Mouse (Mus musculus) kidney, embryonic 16.5 days (tissue): ENCODE measurements around the gene Zfp36l2. TPM values are rescaled to one million over a fixed set of nuclear protein-coding genes. Genes with fewer than 3 reads are reported as not detected.

Source experiments
- ATAC-seq: fragments of 200-750 bp; cut with Nextera tagmentation; 2 replicates; pipeline ENCODE4 v1.8.0; 2017; ENCODE audit warnings: moderate TSS enrichment; ENCODE audit not compliant: low FRiP score, low TSS enrichment
- H3K27ac ChIP-seq: fragments of 300-500 bp; sonication (generic); 2 replicates; pipeline ENCODE4 v1.5.1; 2014; ENCODE audit warnings: low read length
- H3K27me3 ChIP-seq: fragments of 300-500 bp; sonication (generic); 2 replicates; pipeline ENCODE4 v1.6.1; 2014; ENCODE audit warnings: low read length, control low read depth, mixed read lengths; ENCODE audit not compliant: insufficient read depth
- H3K36me3 ChIP-seq: fragments of 300-500 bp; sonication (generic); 2 replicates; pipeline ENCODE4 v1.6.1; 2014; ENCODE audit warnings: low read length, control low read depth, mixed read lengths; ENCODE audit not compliant: insufficient read depth
- H3K4me1 ChIP-seq: fragments of 300-500 bp; sonication (generic); 2 replicates; pipeline ENCODE4 v1.6.1; 2014; ENCODE audit warnings: low read length, control low read depth, mixed read lengths; ENCODE audit not compliant: insufficient read depth
- H3K4me2 ChIP-seq: fragments of 300-500 bp; sonication (generic); replicated peaks from 2 replicates; pipeline ENCODE4 v1.6.1; 2014; ENCODE audit warnings: low read depth, low read length
- H3K4me3 ChIP-seq: fragments of 300-500 bp; sonication (generic); 2 replicates; pipeline ENCODE4 v1.5.1; 2014; ENCODE audit warnings: mild to moderate bottlenecking, low read length
- H3K9ac ChIP-seq: fragments of 300-500 bp; sonication (generic); replicated peaks from 2 replicates; pipeline ENCODE4 v1.6.1; 2014; ENCODE audit warnings: low read length
- H3K9me3 ChIP-seq: fragments of 300-500 bp; sonication (generic); 2 replicates; pipeline ENCODE4 v1.6.1; 2016; ENCODE audit warnings: low read length, control low read depth
- WGBS: fragments of 180-500 bp; shearing (Covaris S2); extraction: QIAGEN DNeasy Blood & Tissue Kit; methylation state at CpG from one replicate; pipeline ENCODE4 v1.1.7; 2014; 5-methylcytosine and 5-hydroxymethylcytosine counted together
- polyA plus RNA-seq: library from polyadenylated mRNA; unstranded; fragments of >200 nt; fragmentation: Nextera tagmentation; extraction: Ambion mirVana; gene quantifications from 2 replicates; pipeline ENCODE4 v1.2.1, GENCODE M21; 2015

Zfp36l2 gene
- polyA plus RNA-seq, 1 experiment from 2014 or later = 9.5 TPM

GRCm38 (mm10) chr17:84155516-84156226 lies 32.1 kb downstream of the Zfp36l2 start:
- Histone ChIP-seq H3K4me1 (peaks cover 45% of the 10 kb centered on the region), H3K4me2 (no peak overlapping the region), H3K36me3 (no peaks in the 10 kb centered on the region), H3K27ac (peak overlapping the region; percentile 97), H3K27me3 (no peaks in the 10 kb centered on the region), H3K4me3 (no peak overlapping the region), H3K9ac (0 out of 2 replicates have a peak overlapping the region, but pooled peaks have one; percentile 1), H3K9me3 (no peaks in the 10 kb centered on the region)
- 64% methylated on average over 8 of the region's 8 CpGs for WGBS
- ATAC-seq = no peak

GRCm38 (mm10) chr17:84155029-84155338 lies 32.8 kb downstream of the Zfp36l2 start:
- ATAC-seq = no peak
- 86% methylated on average over 6 of the region's 6 CpGs for WGBS
- Histone ChIP-seq H3K36me3 (no peaks in the 10 kb centered on the region), H3K9me3 (no peaks in the 10 kb centered on the region), H3K27me3 (no peaks in the 10 kb centered on the region), H3K27ac (no peak overlapping the region), H3K4me2 (no peak overlapping the region), H3K4me3 (no peak overlapping the region), H3K4me1 (peaks cover 45% of the 10 kb centered on the region), H3K9ac (no peak overlapping the region)

- H3K4me3 ChIP-seq = no peak overlapping the region
- H3K4me2 ChIP-seq = no peak overlapping the region
- H3K9ac ChIP-seq = no peak overlapping the region
- H3K4me1 ChIP-seq = peaks cover 45% of the 10 kb centered on the region
- 79% methylated on average over 10 of the region's 11 CpGs for WGBS
- H3K27ac ChIP-seq = no peak overlapping the region
- ATAC-seq = no peak
- H3K36me3 ChIP-seq = no peaks in the 10 kb centered on the region
- no peaks in the 10 kb centered on the region for H3K27me3 ChIP-seq
- H3K9me3 ChIP-seq = no peaks in the 10 kb centered on the region
These were observed 33.3 kb downstream of the Zfp36l2 start for GRCm38 (mm10) chr17:84154302-84155028.

- no peak overlapping the region for H3K4me2 ChIP-seq
- no peak overlapping the region for H3K27ac ChIP-seq
- no peaks in the 10 kb centered on the region for H3K36me3 ChIP-seq
- no peak overlapping the region for H3K4me3 ChIP-seq
- 54% methylated on average over 12 of the region's 12 CpGs for WGBS
- no peak for ATAC-seq
- no peaks in the 10 kb centered on the region for H3K27me3 ChIP-seq
- H3K9me3 ChIP-seq = no peaks in the 10 kb centered on the region
- H3K9ac ChIP-seq = no peak overlapping the region
- peaks cover 45% of the 10 kb centered on the region for H3K4me1 ChIP-seq
These were observed 34.6 kb downstream of the Zfp36l2 start for GRCm38 (mm10) chr17:84152976-84153786.

GRCm38 (mm10) chr17:84152206-84152975 lies 35.4 kb downstream of the Zfp36l2 start:
- Histone ChIP-seq H3K27ac (no peak overlapping the region), H3K9ac (no peak overlapping the region), H3K4me3 (no peak overlapping the region), H3K9me3 (no peaks in the 10 kb centered on the region), H3K36me3 (no peaks in the 10 kb centered on the region), H3K4me1 (peaks cover 37% of the 10 kb centered on the region), H3K4me2 (no peak overlapping the region), H3K27me3 (no peaks in the 10 kb centered on the region)
- ATAC-seq = no peak
- 56% methylated on average over 6 of the region's 6 CpGs for WGBS

DNA sequence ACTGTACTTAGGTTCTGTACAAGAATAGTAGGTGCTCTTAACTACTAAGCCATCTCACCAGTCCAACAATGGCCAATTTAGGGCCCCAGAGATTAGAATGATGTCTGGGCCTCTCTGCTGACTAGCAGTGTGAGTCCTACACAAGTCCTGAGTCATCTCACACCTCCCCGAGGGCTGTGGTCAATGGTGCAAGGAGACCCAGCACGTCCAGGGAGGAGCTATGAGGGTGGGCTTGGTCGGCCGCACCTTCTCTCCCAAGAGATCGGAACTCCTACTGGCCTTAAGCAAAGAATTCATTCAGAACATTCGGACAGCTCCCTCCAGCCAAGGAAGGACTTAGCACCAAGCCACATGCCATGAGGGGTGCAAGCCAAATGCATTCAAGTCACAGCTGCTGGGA lies 36.4 kb downstream of the Zfp36l2 start:
- Histone ChIP-seq H3K27ac (no peak overlapping the region), H3K4me2 (no peak overlapping the region), H3K36me3 (no peaks in the 10 kb centered on the region), H3K4me3 (no peak overlapping the region), H3K9ac (no peak overlapping the region), H3K9me3 (no peaks in the 10 kb centered on the region), H3K27me3 (no peaks in the 10 kb centered on the region), H3K4me1 (peaks cover 38% of the 10 kb centered on the region)
- no peak for ATAC-seq
- 33% methylated on average over 6 of the region's 6 CpGs for WGBS

DNA sequence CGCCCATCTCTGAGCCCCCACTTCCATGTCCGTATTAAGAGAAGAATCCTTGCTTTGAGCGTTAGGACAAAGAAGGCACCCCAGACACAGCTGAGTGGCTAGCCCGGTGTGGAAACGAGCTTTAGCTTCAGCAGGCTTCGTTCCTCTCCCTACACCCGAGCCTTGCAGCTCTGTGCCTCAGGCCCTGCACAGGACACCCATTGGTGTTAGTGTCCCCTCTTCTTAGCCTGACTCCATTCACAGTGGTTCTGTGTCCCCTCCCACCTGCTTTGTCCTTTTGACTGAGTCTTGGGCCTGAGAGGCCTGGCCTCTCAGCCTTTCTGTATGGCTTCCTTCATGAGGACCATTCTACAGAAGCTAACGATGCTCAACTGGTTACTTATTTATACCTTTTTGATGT lies 37.5 kb downstream of the Zfp36l2 start:
- H3K4me1 ChIP-seq = peaks cover 39% of the 10 kb centered on the region
- no peaks in the 10 kb centered on the region for H3K27me3 ChIP-seq
- ATAC-seq = no peak
- no peak overlapping the region for H3K27ac ChIP-seq
- H3K9me3 ChIP-seq = no peaks in the 10 kb centered on the region
- H3K36me3 ChIP-seq = no peaks in the 10 kb centered on the region
- no peak overlapping the region for H3K9ac ChIP-seq
- WGBS = 75% methylated on average over 8 of the region's 8 CpGs
- no peak overlapping the region for H3K4me3 ChIP-seq
- no peak overlapping the region for H3K4me2 ChIP-seq

DNA sequence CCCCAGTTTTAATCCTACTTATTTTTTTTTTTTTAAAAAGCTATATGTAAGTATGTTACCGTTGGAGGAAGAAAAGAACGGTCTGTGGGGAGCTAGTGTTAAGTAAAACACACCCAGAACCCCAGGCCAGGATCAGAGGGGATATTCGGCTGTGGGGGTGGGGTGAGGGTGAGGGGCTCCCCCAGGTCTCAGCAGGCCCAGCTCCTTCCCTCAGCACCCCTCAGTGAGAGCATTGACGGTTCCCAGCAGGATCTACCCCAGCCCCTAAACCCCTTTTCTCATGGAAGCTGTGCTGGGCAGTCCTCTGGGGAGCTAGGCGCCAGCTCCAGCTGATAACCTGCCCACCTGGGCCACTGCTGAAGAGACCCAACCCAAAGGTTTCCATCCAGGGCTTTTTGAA lies 38.2 kb downstream of the Zfp36l2 start:
- H3K4me2 ChIP-seq = no peak overlapping the region
- no peak for ATAC-seq
- H3K27ac ChIP-seq = no peak overlapping the region
- H3K4me1 ChIP-seq = peaks cover 40% of the 10 kb centered on the region
- 70% methylated on average over 5 of the region's 5 CpGs for WGBS
- no peaks in the 10 kb centered on the region for H3K27me3 ChIP-seq
- H3K4me3 ChIP-seq = no peak overlapping the region
- no peaks in the 10 kb centered on the region for H3K36me3 ChIP-seq
- no peaks in the 10 kb centered on the region for H3K9me3 ChIP-seq
- 0 out of 2 replicates have a peak overlapping the region, but pooled peaks have one; percentile 17 for H3K9ac ChIP-seq
